ENCODE assay signal across 9 mouse cellular contexts in genomic region chr13:117010143-117010542, GRCm38 (mm10). TPM values are rescaled to one million over a fixed set of nuclear protein-coding genes. Genes with fewer than 3 reads are reported as not detected.
DNase-seq lines count a peak whose midpoint lies in the region; ATAC-seq lines count a peak whose summit lies in the region.
"Had no signal": no experiment of that assay in that cellular context is flagged by ENCODE, and none has a peak within 500 bp of the region (broad histone marks: within the 10 kb centered on the region; RNA-seq: fewer than 3 reads in every experiment).

No protein-coding gene starts in this region.

- peak; percentile 16 for DNase-seq in adrenal gland, postnatal 10 days
- no peak for DNase-seq in adrenal gland, adult 2 months
- peak; percentile 23 to 39 for DNase-seq in layer of hippocampus, adult 8-10 months (ENCODE audit: low spot score in 2 of 2)
- DNase-seq in layer of hippocampus, postnatal 25 days (ENCODE audit: extremely low spot score in 1 of 2, low spot score in 1 of 2) = no peak
- peak; percentile 14 to 31 for DNase-seq in frontal cortex, postnatal 14 days (ENCODE audit: low spot score in 2 of 2)
- DNase-seq in right cerebral cortex, adult 2 months (ENCODE audit: low spot score in 2 of 2) = peak; percentile 42 to 60
- DNase-seq in gastrocnemius, postnatal 10 days = no peak
- DNase-seq: spleen, adult 18-20 months had no signal

- no peak for ATAC-seq in monocyte, adult 5-6 weeks (replicated peaks; ENCODE audit: insufficient number of reproducible peaks, low FRiP score, low TSS enrichment, poor library complexity, severe bottlenecking)

RNA-seq across cellular contexts. Expression of gene Parp8, which starts 15.2 kb away (rescaled TPM):
- total RNA-seq in adrenal gland, postnatal 10 days (2021) = 10 to 100 TPM in 1 of 2 experiments, 1 to 10 TPM in 1; 9.0 to 14.4 TPM
- 10 to 100 TPM; 10.3 to 14.1 TPM for total RNA-seq in adrenal gland, adult 2 months (2021)
- 2.9 and 3.5 TPM in 2 replicates for polyA plus RNA-seq in adrenal gland, adult 2 months (2012; rRNA removed)
- total RNA-seq in layer of hippocampus, adult 8-10 months (2022) = 10 to 100 TPM; 27.7 to 37.8 (median 33.0) TPM
- 10 to 100 TPM; 36.3 to 44.1 TPM for total RNA-seq in layer of hippocampus, postnatal 25 days (2021)
- total RNA-seq in monocyte, adult 5-6 weeks (2017) = 45.1 to 76.7 TPM (median 48.1 TPM) in 3 replicates
- total RNA-seq in gastrocnemius, postnatal 10 days (2021) = 10 to 100 TPM; 18.4 to 21.9 TPM

Comparison
In these comparisons a context has a peak if more than half of its experiments do, and no peak if none do; other contexts are left out.
1. DNase-seq: peak in adrenal gland, postnatal 10 days (single experiment), layer of hippocampus, adult 8-10 months (2 of 2), frontal cortex, postnatal 14 days (2 of 2) and right cerebral cortex, adult 2 months (2 of 2); none in adrenal gland, adult 2 months (single experiment), layer of hippocampus, postnatal 25 days (0 of 2) and gastrocnemius, postnatal 10 days (single experiment).